Comparison of ENCODE assay signal across 8 mouse cellular contexts in genomic region chr11:115832523-115832922, GRCm38 (mm10). TPM values are rescaled to one million over a fixed set of nuclear protein-coding genes. Genes with fewer than 3 reads are reported as not detected.
DNase-seq lines count a peak whose midpoint lies in the region; ATAC-seq lines count a peak whose summit lies in the region.

No protein-coding gene starts in this region.

- peak; percentile 96 for DNase-seq in heart, adult 11 months
- DNase-seq in heart, adult 8-10 months (ENCODE audit: low spot score) = no peak
- DNase-seq in kidney, postnatal 25 days = peak; percentile 94 to 97
- DNase-seq in mesoderm, embryonic 11.5 days (ENCODE audit: low read depth, low spot score) = peak; percentile 86
- no peak for DNase-seq in cerebellum, postnatal 36 days
- no peak for DNase-seq in right cerebral cortex, adult 18-20 months

- 0 out of 2 replicates have a peak overlapping the region, but pooled peaks have one; percentile 5 for H3K4me3 ChIP-seq in heart, embryonic 11.5 days (ENCODE audit: low read depth, low read length)

- peak overlapping the region; percentile 51 for H3K4me2 ChIP-seq in heart, embryonic 11.5 days

- H3K36me3 ChIP-seq in heart, embryonic 11.5 days (ENCODE audit: control insufficient read depth, insufficient read depth, low read length) = no peaks in the 10 kb centered on the region

- no peaks in the 10 kb centered on the region for H3K27me3 ChIP-seq in heart, embryonic 11.5 days (ENCODE audit: control insufficient read depth, insufficient read depth, low read length)

- no peaks in the 10 kb centered on the region for H3K9me3 ChIP-seq in heart, embryonic 11.5 days (replicated peaks; ENCODE audit: control insufficient read depth, low read length)

- peak overlapping the region; percentile 49; the same call in 1 of the 2 replicates for H3K9ac ChIP-seq in heart, embryonic 11.5 days (ENCODE audit: low read depth, low read length)

- peaks cover 78% of the 10 kb centered on the region for H3K4me1 ChIP-seq in heart, embryonic 11.5 days (ENCODE audit: control insufficient read depth, insufficient read depth, low read length)

- 3% methylated on average over 8 of the region's 8 CpGs for WGBS in heart, embryonic 11.5 days (ENCODE audit: insufficient replicate concordance)

- no peak for ATAC-seq in heart, embryonic 11.5 days (replicated peaks; ENCODE audit: insufficient number of reproducible peaks, low FRiP score, low TSS enrichment)
- no peak for ATAC-seq in CD4-positive, CD25-positive, alpha-beta regulatory T cell, adult 4 months

- peak overlapping the region; percentile 94 for H3K27ac ChIP-seq in heart, embryonic 11.5 days (ENCODE audit: low read depth, low read length)

RNA-seq across cellular contexts. Expression of gene Llgl2, which starts 8.7 kb away (rescaled TPM):
- 10 to 100 TPM; 15.7 to 31.8 (median 20.3) TPM for total RNA-seq in heart, adult 8-10 months (2022)
- polyA plus RNA-seq in heart, embryonic 11.5 days (2014; fragmentation: Nextera tagmentation; extraction: Ambion mirVana) = 21.5 and 22.4 TPM in 2 replicates
- polyA plus RNA-seq in CD4-positive, CD25-positive, alpha-beta regulatory T cell, adult 4 months (2017; shearing (Covaris generic)) = 10 to 100 TPM in 1 of 2 experiments, 1 to 10 TPM in 1; 7.9 to 11.1 TPM

RNA-seq across cellular contexts. Expression of gene Tsen54, which starts 18.0 kb away (rescaled TPM):
- 1 to 10 TPM; 6.9 to 8.8 (median 7.5) TPM for total RNA-seq in heart, adult 8-10 months (2022)
- 20.8 TPM in 2 replicates for polyA plus RNA-seq in heart, embryonic 11.5 days (2014; fragmentation: Nextera tagmentation; extraction: Ambion mirVana)
- polyA plus RNA-seq in CD4-positive, CD25-positive, alpha-beta regulatory T cell, adult 4 months (2017; shearing (Covaris generic)) = 10 to 100 TPM; 11.0 to 16.2 TPM

RNA-seq across cellular contexts. Expression of gene Caskin2, which starts 19.1 kb away (rescaled TPM):
- 10 to 100 TPM; 40.3 to 48.2 (median 44.7) TPM for total RNA-seq in heart, adult 8-10 months (2022)
- 17.4 and 18.1 TPM in 2 replicates for polyA plus RNA-seq in heart, embryonic 11.5 days (2014; fragmentation: Nextera tagmentation; extraction: Ambion mirVana)
- under 1 TPM; 0.69 to 0.85 TPM for polyA plus RNA-seq in CD4-positive, CD25-positive, alpha-beta regulatory T cell, adult 4 months (2017; shearing (Covaris generic))

RNA-seq across cellular contexts. Expression of gene Myo15b, which starts 25.7 kb away (rescaled TPM):
- total RNA-seq in heart, adult 8-10 months (2022) = under 1 TPM in 1 of 4 experiments, not detected in 3; 0.06 TPM
- 0.06 and 0.39 TPM in 2 replicates for polyA plus RNA-seq in heart, embryonic 11.5 days (2014; fragmentation: Nextera tagmentation; extraction: Ambion mirVana)
- not detected for polyA plus RNA-seq in CD4-positive, CD25-positive, alpha-beta regulatory T cell, adult 4 months (2017; shearing (Covaris generic))

Comparison
In these comparisons a context has a peak if more than half of its experiments do, and no peak if none do; other contexts are left out.
1. DNase-seq: peak in heart, adult 11 months (single experiment), kidney, postnatal 25 days (2 of 2) and mesoderm, embryonic 11.5 days (single experiment); none in heart, adult 8-10 months (single experiment), cerebellum, postnatal 36 days (0 of 2) and right cerebral cortex, adult 18-20 months (single experiment).